Mouse (Mus musculus) spleen, postnatal 4 days (tissue): Measurements from ENCODE around the gene Sbp.

Experiments used
- DNase-seq, 2 experiments: peaks; one replicate each; pipeline ENCODE4 v3.0.0; 2022; ENCODE audit warnings: low spot score in 2 of 2

The Sbp gene

DNA sequence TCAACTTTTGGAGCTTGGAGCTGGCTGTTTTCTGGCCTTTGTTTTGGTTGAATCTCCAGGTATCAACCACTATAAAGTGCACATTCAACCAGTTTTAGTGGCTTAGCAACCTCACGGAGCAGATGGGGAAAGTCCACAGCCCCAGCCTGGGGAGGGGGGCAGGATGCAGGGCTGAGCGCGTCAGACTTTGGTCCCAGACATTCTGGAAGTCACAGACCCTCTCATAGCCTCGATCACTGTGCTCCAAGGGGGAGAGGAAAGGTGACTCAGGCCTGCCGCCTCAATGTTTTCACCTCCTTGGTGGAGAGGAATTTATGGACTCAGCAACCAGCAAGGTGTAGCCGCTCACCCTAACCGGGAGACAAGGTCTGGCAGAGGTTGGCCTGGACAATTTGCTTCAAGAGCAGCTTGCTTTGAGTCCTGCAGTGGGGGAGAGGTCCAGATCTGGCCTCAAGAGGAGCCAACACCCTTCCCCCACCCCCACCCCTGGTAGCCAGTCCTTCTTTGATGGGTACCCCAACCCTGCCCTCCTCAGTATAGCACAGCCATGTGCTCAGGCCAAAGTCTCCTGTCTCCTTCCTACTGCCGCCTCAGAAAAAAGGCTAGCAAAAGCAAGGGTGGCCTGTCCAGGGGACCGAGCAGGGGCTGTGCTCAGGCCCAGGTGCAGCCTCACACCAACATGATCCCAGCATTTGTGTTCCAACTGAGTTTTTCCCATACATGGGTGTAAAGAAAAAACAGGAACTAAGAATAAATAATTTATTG lies 51.5 kb downstream of the Sbp start:
- DNase-seq = no peak

DNA sequence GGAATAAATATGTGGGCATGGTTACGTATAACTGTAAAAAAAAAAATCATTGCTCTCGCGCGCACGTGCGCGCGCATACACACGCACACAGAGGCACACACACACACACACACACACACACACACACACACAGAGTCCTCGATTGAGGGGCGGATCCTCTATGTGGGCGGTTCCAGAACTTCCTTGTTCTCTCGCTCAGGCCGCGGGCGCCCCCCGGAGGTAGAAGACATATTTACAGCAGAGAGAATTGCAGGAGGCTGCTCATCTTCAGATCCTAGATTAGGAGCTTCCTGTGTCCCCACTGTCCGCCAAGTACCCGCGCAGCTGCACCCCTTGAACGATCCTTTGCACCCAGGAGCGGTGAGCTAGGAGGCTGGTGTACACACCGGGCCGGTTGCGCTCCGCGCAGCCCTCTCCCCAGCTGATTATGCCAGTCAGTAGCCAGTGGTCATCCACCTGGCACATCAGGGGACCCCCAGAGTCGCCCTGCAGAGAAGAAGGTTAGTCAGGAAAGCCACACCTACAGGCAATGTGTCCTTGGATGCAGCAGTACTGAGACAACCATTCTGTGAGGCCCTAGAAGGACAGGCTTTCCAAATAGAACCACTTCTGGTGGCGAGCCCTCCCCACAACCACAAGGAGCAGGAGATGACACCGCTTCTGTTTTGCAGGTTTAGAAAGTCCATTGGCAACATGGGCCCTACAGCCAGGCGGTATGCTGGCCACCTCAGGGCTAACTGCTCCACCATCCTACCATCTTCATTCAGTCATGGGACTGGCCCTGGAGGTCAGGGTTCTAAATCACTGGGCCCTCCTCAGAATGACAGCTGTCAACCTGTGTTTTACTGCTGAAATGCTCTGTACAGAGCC lies 52.3 kb downstream of the Sbp start:
- DNase-seq = peak; percentile 86 to 94

DNA sequence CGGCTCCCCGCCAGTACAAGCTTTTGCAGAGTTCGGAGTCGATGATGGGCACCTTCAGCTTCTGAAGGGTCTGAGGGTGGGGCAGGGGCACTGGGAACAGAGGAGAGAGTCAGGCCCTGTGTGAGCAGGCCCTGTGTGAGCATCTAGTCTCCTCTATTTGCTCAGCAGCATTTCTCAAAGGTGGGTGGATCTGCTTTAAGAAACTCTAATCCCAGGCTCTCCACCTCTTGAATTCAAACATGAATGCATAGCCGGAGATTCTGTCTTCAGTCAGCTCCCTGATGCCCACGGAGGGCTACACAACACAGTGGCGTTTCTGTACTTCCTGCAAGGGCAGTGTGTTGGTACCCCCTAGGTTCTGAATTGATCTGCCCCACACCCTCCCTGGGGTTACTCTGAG lies 53.2 kb downstream of the Sbp start:
- no peak for DNase-seq
